Mouse (Mus musculus) right cerebral cortex, postnatal 36 days (tissue): ENCODE measurements around the gene Hist1h2ba.

Experiments
- DNase-seq, 2 experiments: peaks; one replicate each; pipeline ENCODE4 v3.0.0; 2022; ENCODE audit warnings: low spot score in 2 of 2, mixed read lengths in 1 of 2

Gene Hist1h2ba

GRCm38 (mm10) chr13:23906906-23907305 is 27.1 kb downstream of the Hist1h2ba start:
- no peak for DNase-seq

- DNase-seq: no peak
Observed at GRCm38 (mm10) chr13:23898242-23898641, 35.7 kb downstream of the Hist1h2ba start.

DNA sequence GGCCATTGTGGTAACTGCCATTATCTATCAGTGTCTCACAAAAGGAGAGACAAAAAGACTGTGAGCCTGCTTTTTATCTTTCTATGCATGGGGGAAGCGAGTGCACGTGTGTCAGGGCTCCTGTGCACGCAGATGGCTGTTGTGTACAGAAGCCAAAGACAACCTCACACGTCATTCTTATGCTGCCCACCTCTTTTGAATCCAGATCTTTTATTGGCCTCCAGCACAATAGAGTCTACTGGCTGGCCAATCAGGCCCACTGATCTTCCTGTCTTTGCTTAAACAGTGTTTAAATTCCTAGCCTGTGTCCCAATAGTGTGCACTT is 40.7 kb downstream of the Hist1h2ba start:
- DNase-seq: no peak

GRCm38 (mm10) chr13:23892592-23893268 is 41.2 kb downstream of the Hist1h2ba start:
- no peak for DNase-seq

DNA sequence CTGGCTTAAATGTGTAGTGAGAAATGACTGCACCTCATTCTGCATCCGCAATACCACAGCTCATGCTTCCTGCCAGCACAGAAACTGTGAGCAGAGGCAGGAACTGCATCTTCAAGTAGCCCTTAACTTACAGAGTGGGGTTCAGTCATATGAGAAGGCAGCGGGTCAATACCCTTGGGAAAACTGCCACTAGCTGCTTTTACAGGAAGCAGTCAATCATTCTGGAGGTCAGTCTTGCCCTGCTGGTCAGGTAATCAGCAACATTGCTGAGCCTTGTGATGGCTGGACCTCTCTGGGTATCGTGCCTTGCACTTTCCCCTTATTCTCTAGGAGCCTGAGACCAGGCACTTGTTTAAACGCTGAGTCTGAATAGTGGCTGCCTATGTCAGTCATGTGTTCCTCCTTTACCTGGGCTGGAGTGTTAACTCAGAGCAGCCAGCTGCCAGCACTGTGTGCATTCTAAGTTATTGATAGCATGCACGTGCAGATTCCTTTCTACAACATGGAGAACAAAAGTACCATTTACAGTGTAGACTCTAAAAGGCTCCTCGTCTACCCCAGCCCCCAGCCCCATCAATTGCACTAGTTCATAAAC is 44.8 kb downstream of the Hist1h2ba start:
- no peak for DNase-seq

DNA sequence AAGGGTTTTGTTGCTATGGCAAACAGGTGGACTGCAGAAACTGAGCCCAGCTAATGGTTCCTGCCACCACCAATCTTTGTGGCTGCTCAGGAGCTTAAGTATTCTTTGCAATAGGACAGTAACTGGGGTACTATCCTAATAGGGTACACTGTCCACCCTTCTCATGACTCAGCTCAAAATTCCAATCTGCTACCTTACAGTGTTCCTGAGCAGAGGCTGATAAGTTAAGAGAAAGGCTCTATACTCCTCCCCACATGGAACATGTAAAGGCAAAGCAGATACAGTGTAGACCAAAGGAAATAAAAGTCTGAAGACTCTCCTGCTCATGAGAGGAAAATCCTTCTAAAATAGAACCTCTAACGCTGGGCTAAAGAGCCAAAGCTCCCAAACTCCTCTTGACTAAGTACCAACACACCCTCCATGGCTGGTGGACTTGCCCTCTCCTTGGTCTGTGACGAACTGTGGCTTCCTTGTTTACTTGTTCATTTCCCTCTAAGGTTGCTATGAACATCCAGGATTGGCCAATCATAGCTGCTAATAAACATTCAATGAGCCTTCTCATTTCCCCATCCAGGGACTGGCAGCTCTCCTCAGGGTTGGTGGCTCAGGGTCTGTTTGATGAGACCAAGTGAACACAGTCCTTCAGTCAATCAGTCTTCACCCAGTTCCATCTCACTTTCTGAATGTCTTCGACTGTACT is 46.8 kb downstream of the Hist1h2ba start:
- no peak for DNase-seq

DNA sequence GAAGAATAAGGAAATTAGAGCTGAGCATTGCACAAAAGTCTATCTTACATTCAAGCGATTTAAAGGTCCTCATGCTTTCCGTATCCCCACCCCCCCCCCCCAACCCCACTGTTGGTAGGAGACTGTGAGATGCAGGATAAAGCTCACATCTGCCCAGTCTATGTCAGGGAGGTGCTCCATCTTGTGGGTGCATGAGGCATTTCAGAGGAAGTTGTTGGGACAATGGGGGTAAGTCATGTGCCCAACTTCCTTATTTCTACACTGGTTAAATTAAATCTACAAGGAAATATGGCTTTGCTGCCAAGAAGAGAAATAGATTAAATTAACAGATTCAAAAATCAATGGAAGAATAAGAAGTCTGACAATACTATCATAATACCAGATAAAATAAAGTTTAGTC is 48.4 kb downstream of the Hist1h2ba start:
- DNase-seq: no peak
